Mouse (Mus musculus) cerebellum, adult 2 months (tissue): ENCODE data around the gene Popdc2. TPM values are rescaled to one million over a fixed set of nuclear protein-coding genes. Genes with fewer than 3 reads are reported as not detected.

Experiments used
- DNase-seq, 2 experiments: peaks; one replicate each; pipeline ENCODE4 v3.0.0; 2021
- H3K27ac ChIP-seq: fragments of 200-500 bp; 2 replicates; pipeline ENCODE4 v1.5.1; 2012; ENCODE audit warnings: low read length, control low read depth, inconsistent platforms; ENCODE audit not compliant: insufficient read depth
- H3K27me3 ChIP-seq: fragments of 200-500 bp; 2 replicates; pipeline ENCODE4 v1.6.1; 2012; ENCODE audit warnings: inconsistent platforms, mild to moderate bottlenecking, low read length, moderate library complexity; ENCODE audit not compliant: control insufficient read depth, insufficient read depth
- H3K4me1 ChIP-seq: fragments of 200-500 bp; 2 replicates; pipeline ENCODE4 v1.6.1; 2011; ENCODE audit warnings: low read length; ENCODE audit not compliant: control insufficient read depth, insufficient read depth
- H3K4me3 ChIP-seq: fragments of 200-500 bp; replicated peaks from 2 replicates; pipeline ENCODE3; 2011; ENCODE audit warnings: mild to moderate bottlenecking, low read depth, low read length, control low read depth; ENCODE audit not compliant: insufficient read depth
- CTCF ChIP-seq: fragments of 200-500 bp; IDR thresholded peaks from 2 replicates; pipeline ENCODE4 v1.5.1; 2011; ENCODE audit warnings: low read depth, mild to moderate bottlenecking, control low read depth, low read length, moderate library complexity, borderline replicate concordance; ENCODE audit not compliant: insufficient read depth
- POLR2A ChIP-seq: fragments of 200-500 bp; IDR thresholded peaks from 2 replicates; pipeline ENCODE4 v1.6.1; 2011; ENCODE audit warnings: low read length, control low read depth, borderline replicate concordance; ENCODE audit not compliant: insufficient read depth
- WGBS: fragments of 180-500 bp; shearing (Covaris S2); methylation state at CpG from one replicate; pipeline ENCODE4 v1.1.7; 2018; 5-methylcytosine and 5-hydroxymethylcytosine counted together
- polyA plus RNA-seq: library from polyadenylated mRNA; depleted of rRNA; stranded (reverse); fragments of >200 nt; gene quantifications from 2 replicates; pipeline ENCODE4 v1.2.3, GENCODE M21; 2012

Popdc2 gene
- polyA plus RNA-seq, 1 experiment = 0.31 TPM

GRCm38 (mm10) chr16:38369431-38369830 lies 7.4 kb downstream of the Popdc2 start:
- H3K4me1 ChIP-seq = peaks cover 8% of the 10 kb centered on the region
- TF ChIP-seq POLR2A (no peak), CTCF (no peak)
- H3K4me3 ChIP-seq = no peak overlapping the region
- H3K27me3 ChIP-seq = no peaks in the 10 kb centered on the region
- WGBS = 94% methylated on average over 8 of the region's 8 CpGs
- no peak overlapping the region for H3K27ac ChIP-seq
- no peak for DNase-seq

GRCm38 (mm10) chr16:38369992-38370484 lies 8.0 kb downstream of the Popdc2 start:
- WGBS = 95% methylated on average over 4 of the region's 4 CpGs
- no peak for DNase-seq
- H3K27ac ChIP-seq = no peak overlapping the region

GRCm38 (mm10) chr16:38370633-38371374 lies 8.8 kb downstream of the Popdc2 start:
- Histone ChIP-seq H3K27ac (no peak overlapping the region), H3K4me1 (peaks cover 8% of the 10 kb centered on the region), H3K4me3 (no peak overlapping the region), H3K27me3 (no peaks in the 10 kb centered on the region)
- 68% methylated on average over 8 of the region's 8 CpGs for WGBS
- no peak for DNase-seq
- no peak for TF ChIP-seq CTCF
- no peak for TF ChIP-seq POLR2A

More at GRCm38 (mm10) chr16:38369992-38370484, 8.0 kb downstream of the Popdc2 start:
- peaks cover 8% of the 10 kb centered on the region for H3K4me1 ChIP-seq
- H3K4me3 ChIP-seq = no peak overlapping the region
- no peaks in the 10 kb centered on the region for H3K27me3 ChIP-seq
- TF ChIP-seq CTCF = no peak
- no peak for TF ChIP-seq POLR2A

- TF ChIP-seq CTCF = no peak
- no peak for TF ChIP-seq POLR2A
- Histone ChIP-seq H3K27ac (no peak overlapping the region), H3K4me1 (peaks cover 8% of the 10 kb centered on the region), H3K27me3 (no peaks in the 10 kb centered on the region), H3K4me3 (no peak overlapping the region)
- 93% methylated on average over 15 of the region's 15 CpGs for WGBS
- no peak for DNase-seq
These were observed 9.8 kb downstream of the Popdc2 start for GRCm38 (mm10) chr16:38371705-38372296.

- Histone ChIP-seq H3K27ac (no peak overlapping the region), H3K4me3 (no peak overlapping the region), H3K27me3 (no peaks in the 10 kb centered on the region), H3K4me1 (peaks cover 8% of the 10 kb centered on the region)
- 90% methylated on average over 4 of the region's 4 CpGs for WGBS
- TF ChIP-seq CTCF (no peak), POLR2A (no peak)
- DNase-seq = no peak
These were observed 10.9 kb downstream of the Popdc2 start for GRCm38 (mm10) chr16:38372876-38373275.

GRCm38 (mm10) chr16:38373439-38373838 lies 11.4 kb downstream of the Popdc2 start:
- TF ChIP-seq CTCF (no peak), POLR2A (no peak)
- Histone ChIP-seq H3K4me3 (no peak overlapping the region), H3K27ac (no peak overlapping the region), H3K4me1 (peaks cover 7% of the 10 kb centered on the region), H3K27me3 (no peaks in the 10 kb centered on the region)
- whole genome bisulfite sequencing = 82% methylated on average over 10 of the region's 10 CpGs
- DNase-seq = no peak

GRCm38 (mm10) chr16:38373941-38374340 lies 11.9 kb downstream of the Popdc2 start:
- peaks cover 4% of the 10 kb centered on the region for H3K4me1 ChIP-seq
- H3K4me3 ChIP-seq = no peak overlapping the region
- 76% methylated on average over 16 of the region's 16 CpGs for WGBS
- H3K27me3 ChIP-seq = no peaks in the 10 kb centered on the region
- H3K27ac ChIP-seq = no peak overlapping the region
- TF ChIP-seq CTCF = no peak
- TF ChIP-seq POLR2A = no peak
- no peak for DNase-seq
